Mouse (Mus musculus): ENCODE results near the gene Tacc2.
A peak's percentile ranks its signal among the peaks of the same experiment; 100 is the strongest.

Gene Tacc2

DNA sequence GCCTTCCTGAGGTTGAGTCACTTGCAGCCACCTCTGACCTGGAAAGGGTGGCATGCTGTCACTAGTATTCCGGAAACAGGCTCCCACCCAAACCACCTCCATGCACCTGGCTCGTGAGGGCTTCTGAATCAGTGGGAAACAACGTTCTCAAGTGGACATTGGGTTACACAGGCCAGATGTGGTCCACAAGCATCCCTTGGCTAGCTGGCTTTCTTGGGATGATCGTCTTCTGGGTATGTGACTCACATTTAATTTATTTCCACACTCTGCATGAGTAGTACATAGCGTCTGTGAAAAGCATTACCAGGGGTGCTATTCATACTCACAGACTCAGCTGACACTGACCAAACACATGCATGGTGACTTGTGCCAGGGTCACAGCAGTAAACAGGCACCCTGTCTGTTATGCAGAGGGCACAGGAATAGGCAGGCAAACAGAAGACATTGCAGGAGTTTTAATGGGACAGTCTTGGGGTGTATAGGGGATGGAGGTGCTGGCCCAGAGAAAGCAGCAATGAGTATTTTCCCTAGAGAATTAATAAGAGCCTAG is 205.3 kb downstream of the Tacc2 start:
- peak; percentile 91 for DNase-seq

- DNase-seq, result no peak
These were observed 208.8 kb downstream of the Tacc2 start for GRCm38 (mm10) chr7:130785923-130786575.

DNA sequence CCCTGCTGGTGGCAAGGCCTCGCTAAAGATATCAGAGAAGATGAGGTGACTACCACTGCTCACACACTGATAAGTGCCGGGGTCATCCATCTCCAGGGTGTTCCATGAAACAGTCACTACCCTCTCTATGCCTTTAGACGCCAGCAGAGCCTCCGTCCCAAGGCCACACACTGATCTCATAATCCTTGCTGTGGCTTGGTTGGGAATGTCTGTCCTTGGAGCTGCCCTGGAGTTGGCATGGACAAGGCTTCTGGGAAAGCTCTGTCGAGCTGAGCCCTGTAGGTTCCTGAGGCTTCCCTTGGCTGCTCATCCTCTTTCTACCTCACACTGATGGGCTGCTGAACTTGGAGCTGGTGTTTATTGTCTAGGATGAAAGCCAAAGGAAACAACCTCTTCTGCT is 209.5 kb downstream of the Tacc2 start:
- DNase-seq, result peak; percentile 89

DNA sequence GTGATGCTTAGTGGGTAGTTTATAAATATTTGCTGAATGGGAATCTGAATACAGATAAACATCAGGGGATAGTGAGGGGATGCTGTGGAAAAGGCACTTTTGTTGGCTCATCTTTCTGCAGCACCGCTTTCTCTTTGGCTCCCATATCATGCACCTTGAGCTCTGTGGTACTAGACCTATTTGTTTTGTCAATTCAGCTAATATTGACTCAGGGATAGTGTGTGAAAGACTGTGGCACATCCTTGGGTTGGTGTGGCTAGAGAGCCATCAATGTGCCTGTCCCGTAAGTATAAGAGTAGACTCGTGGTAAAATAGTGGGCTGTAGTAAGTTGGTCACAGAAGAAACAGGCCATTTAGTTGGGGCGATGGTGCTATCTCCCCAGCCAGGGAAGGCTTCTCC is 210.3 kb downstream of the Tacc2 start:
- DNase-seq, result no peak

DNA sequence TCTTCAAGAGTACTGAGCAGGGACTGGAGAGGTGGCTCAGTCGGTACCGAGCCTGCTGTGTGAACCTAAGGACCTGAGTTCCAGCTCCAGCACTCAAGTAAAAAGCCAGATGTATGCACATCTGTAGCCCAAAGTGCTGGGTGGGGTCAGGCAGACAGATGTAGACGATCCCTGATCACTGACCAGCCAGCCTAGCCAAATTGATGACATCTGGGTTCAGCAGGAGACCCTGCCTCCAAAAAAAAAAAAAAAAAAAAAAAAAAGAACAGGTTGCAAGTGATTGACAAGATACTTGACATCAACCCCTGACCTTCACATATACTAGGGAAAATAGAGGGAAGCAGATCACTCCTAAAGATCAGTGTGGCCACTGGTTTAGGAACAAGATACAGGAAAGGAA is 211.7 kb downstream of the Tacc2 start:
- DNase-seq, result no peak

DNA sequence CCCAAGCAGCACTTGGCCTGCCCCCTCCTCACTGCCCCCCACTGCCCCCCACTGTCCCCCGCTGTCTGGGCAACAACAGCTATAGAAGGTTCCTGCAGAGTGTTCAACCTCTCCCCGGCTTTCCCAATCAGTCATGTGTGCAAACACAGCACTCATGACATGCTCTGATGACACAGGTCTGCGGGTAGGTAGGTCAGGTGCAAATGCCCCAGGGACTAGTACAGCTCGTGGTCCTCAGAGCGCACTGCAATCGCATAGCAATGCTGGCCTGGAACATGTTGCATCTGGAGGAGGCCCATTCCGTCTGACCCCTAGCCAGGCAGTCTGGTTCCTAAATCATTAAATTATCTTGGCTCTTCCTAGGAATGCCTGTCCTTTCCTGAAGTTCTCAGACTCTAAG is 212.2 kb downstream of the Tacc2 start:
- no peak for DNase-seq

GRCm38 (mm10) chr7:130793671-130794070 is 216.4 kb downstream of the Tacc2 start:
- DNase-seq, result no peak

GRCm38 (mm10) chr7:130796786-130797185 is 219.5 kb downstream of the Tacc2 start:
- DNase-seq, result no peak

- DNase-seq, result no peak
These were observed 220.3 kb downstream of the Tacc2 start for GRCm38 (mm10) chr7:130797524-130797923.

- no peak for DNase-seq
These were observed 222.2 kb downstream of the Tacc2 start for GRCm38 (mm10) chr7:130799418-130799817.

DNA sequence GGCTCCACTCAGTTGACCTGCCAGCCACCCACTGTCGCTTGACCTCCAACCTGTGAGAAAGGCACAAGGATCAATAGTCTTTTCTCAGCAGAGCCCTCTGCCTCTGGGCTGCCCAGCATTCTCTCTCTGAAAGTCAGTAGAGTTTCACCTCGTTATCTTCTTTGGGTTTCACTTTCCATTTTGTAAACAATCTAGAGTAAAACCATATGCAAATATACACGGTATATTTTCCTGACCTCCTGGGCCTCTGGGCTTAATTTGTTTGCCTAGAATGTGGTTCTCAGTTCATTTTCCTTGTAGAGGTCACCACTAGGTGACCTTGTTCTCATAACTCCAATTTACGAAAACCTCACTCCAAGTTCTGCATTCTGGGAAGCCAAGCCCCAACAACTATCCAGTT is 223.4 kb downstream of the Tacc2 start:
- no peak for DNase-seq

DNA sequence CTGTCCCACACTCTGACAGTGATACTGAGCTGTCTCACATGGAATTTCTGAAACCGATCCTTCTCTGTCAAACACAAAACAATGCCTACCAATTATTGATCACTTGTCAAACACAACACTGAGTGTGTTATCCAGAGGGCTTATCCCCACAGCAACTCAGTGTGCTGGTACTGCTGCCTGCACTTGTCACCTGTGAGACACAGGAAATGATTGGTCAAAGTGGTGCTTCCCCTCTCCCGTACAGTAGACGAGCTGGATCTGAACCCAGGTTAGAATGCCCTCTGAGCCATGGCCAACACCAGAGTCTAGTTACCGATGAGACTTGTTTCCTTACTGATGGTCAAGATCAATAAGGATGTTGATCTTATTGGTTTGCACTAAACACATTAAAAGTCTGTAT is 224.6 kb downstream of the Tacc2 start:
- no peak for DNase-seq

GRCm38 (mm10) chr7:130803251-130803825 is 226.1 kb downstream of the Tacc2 start:
- DNase-seq, result no peak

DNA sequence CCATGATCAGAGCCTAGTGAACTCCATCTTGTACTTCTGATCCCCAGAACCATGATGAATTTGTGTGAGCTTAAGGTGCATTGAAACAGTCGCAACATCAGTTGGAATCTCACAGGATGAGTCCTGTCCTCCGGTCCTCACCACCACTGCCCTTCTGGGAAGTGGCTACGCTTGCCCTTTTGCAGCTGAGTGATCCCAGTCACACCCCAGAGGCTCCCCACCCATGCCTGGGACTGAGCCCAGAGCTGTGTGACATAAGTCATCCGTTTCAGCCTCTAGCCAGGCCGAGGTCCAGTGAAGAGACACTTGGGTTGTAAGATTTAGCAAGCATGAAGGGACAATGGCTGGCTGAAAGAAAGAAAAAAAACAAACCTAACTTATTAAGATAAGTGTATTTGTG is 227.8 kb downstream of the Tacc2 start:
- peak; percentile 90 for DNase-seq

DNA sequence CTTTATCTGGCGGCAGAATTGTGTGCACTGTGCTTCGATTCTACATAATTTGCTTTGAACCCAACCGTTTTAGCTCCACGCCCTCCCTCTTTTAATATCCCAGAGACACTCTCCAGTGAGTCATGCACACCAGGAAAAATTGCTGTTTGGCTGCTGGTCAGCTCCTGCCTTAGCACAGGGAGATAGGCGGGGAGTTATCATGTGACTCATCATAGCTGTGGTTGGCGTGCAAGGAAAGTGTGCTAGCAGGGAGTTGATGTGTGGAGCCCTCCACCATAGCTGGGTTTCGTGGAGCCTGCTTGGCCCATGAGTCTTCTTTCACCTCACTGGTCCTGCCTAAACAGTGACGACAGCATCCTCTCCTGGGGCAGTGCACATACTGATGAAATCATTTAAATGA is 230.5 kb downstream of the Tacc2 start:
- DNase-seq, result peak; percentile 95

DNA sequence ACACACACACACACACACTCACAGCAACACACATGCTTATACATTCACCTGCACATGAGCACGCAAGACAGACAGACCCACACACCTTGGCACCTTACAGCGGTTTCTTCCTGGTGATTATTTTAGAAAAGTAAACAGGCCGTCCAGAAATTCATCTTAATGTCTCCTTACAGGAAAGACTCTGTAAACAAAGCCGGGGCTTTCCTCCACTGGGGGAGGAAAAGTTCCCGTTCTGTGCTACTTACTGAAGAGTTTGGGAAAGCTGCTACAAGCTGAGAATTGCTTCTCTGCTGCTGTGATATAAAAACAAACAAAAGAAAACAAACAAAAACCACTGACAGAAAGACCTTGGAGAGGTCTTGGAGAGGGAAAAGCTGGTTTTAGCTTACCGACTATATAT is 231.5 kb downstream of the Tacc2 start:
- DNase-seq, result no peak

DNA sequence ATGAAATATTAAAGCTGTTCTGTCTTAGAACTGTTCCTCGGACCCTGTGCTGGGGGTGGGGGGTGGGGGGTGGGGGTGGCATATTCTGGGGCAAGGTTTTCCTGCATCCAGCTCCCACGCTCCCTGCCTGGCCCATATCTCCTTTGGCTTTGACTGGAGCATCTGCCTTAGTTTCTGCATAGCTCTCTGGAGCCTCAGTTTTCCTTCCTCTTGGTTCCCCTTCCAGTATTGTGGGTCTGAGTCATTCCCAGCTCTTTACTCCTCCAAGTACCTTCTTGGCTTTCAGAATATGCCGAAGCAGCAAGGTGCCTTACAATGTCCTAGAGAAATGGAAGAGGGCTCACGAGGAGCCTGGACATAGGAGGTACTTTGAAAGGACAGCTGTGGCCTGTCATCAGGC is 233.0 kb downstream of the Tacc2 start:
- DNase-seq, result no peak

GRCm38 (mm10) chr7:130812407-130812806 is 235.2 kb downstream of the Tacc2 start:
- no peak for DNase-seq

All from heart, adult 11 months (tissue).